Mouse (Mus musculus) kidney, embryonic 16.5 days (tissue): ENCODE results near the gene Rdm1. TPM values are rescaled to one million over a fixed set of nuclear protein-coding genes. Genes with fewer than 3 reads are reported as not detected.
A peak's percentile ranks its signal among the peaks of the same experiment; 100 is the strongest.
"Not testable (repeated sequence)": the region's sequence is repeated elsewhere in the genome, so short reads cannot be mapped to it uniquely, and the experiment has no call there.

ENCODE experiments used
- ATAC-seq: fragments of 200-750 bp; cut with Nextera tagmentation; 2 replicates; pipeline ENCODE4 v1.8.0; 2017; ENCODE audit warnings: moderate TSS enrichment; ENCODE audit not compliant: low FRiP score, low TSS enrichment
- H3K27ac ChIP-seq: fragments of 300-500 bp; sonication (generic); 2 replicates; pipeline ENCODE4 v1.5.1; 2014; ENCODE audit warnings: low read length
- H3K27me3 ChIP-seq: fragments of 300-500 bp; sonication (generic); 2 replicates; pipeline ENCODE4 v1.6.1; 2014; ENCODE audit warnings: low read length, control low read depth, mixed read lengths; ENCODE audit not compliant: insufficient read depth
- H3K36me3 ChIP-seq: fragments of 300-500 bp; sonication (generic); 2 replicates; pipeline ENCODE4 v1.6.1; 2014; ENCODE audit warnings: low read length, control low read depth, mixed read lengths; ENCODE audit not compliant: insufficient read depth
- H3K4me1 ChIP-seq: fragments of 300-500 bp; sonication (generic); 2 replicates; pipeline ENCODE4 v1.6.1; 2014; ENCODE audit warnings: low read length, control low read depth, mixed read lengths; ENCODE audit not compliant: insufficient read depth
- H3K4me2 ChIP-seq: fragments of 300-500 bp; sonication (generic); replicated peaks from 2 replicates; pipeline ENCODE4 v1.6.1; 2014; ENCODE audit warnings: low read depth, low read length
- H3K4me3 ChIP-seq: fragments of 300-500 bp; sonication (generic); 2 replicates; pipeline ENCODE4 v1.5.1; 2014; ENCODE audit warnings: mild to moderate bottlenecking, low read length
- H3K9ac ChIP-seq: fragments of 300-500 bp; sonication (generic); replicated peaks from 2 replicates; pipeline ENCODE4 v1.6.1; 2014; ENCODE audit warnings: low read length
- H3K9me3 ChIP-seq: fragments of 300-500 bp; sonication (generic); 2 replicates; pipeline ENCODE4 v1.6.1; 2016; ENCODE audit warnings: low read length, control low read depth
- WGBS: fragments of 180-500 bp; shearing (Covaris S2); extraction: QIAGEN DNeasy Blood & Tissue Kit; methylation state at CpG from one replicate; pipeline ENCODE4 v1.1.7; 2014; 5-methylcytosine and 5-hydroxymethylcytosine counted together
- polyA plus RNA-seq: library from polyadenylated mRNA; unstranded; fragments of >200 nt; fragmentation: Nextera tagmentation; extraction: Ambion mirVana; gene quantifications from 2 replicates; pipeline ENCODE4 v1.2.1, GENCODE M21; 2015

Rdm1 gene
- polyA plus RNA-seq, 1 experiment from 2014 or later: 43.1 TPM

- Histone ChIP-seq H3K4me3 (no peak overlapping the region), H3K9ac (no peak overlapping the region), H3K9me3 (no peaks in the 10 kb centered on the region), H3K27ac (no peak overlapping the region), H3K4me1 (no peaks in the 10 kb centered on the region), H3K27me3 (no peaks in the 10 kb centered on the region), H3K36me3 (0 out of 2 replicates have a peak, but pooled peaks cover 7% of the 10 kb centered on the region), H3K4me2 (no peak overlapping the region)
- peak; percentile 35; the same call in 1 of the 2 replicates for ATAC-seq
- WGBS: 35% methylated on average over 10 of the region's 10 CpGs
These were observed 8.7 kb downstream of the Rdm1 start for GRCm38 (mm10) chr11:101635660-101636059.

GRCm38 (mm10) chr11:101639761-101640160, 12.8 kb downstream of the Rdm1 start:
- WGBS: 91% methylated on average over 4 of the region's 4 CpGs
- H3K27me3 ChIP-seq: no peaks in the 10 kb centered on the region
- no peak overlapping the region for H3K4me3 ChIP-seq
- no peaks in the 10 kb centered on the region for H3K9me3 ChIP-seq
- no peak for ATAC-seq
- H3K4me1 ChIP-seq: 0 out of 2 replicates have a peak, but pooled peaks cover 6% of the 10 kb centered on the region
- H3K9ac ChIP-seq: no peak overlapping the region
- no peaks in the 10 kb centered on the region for H3K36me3 ChIP-seq
- H3K4me2 ChIP-seq: no peak overlapping the region
- no peak overlapping the region for H3K27ac ChIP-seq

- peak overlapping the region; percentile 78; the same call in 1 of the 2 replicates for H3K27ac ChIP-seq
- H3K4me2 ChIP-seq: peak overlapping the region; percentile 51
- H3K4me1 ChIP-seq, H3K9me3 ChIP-seq, H3K36me3 ChIP-seq, H3K27me3 ChIP-seq: not testable (repeated sequence)
- ATAC-seq: peak; percentile 64
- peak overlapping the region; percentile 63 for H3K9ac ChIP-seq
- WGBS: 4% methylated on average over 48 of the region's 53 CpGs
- H3K4me3 ChIP-seq: peak overlapping the region; percentile 39
These were observed 14.1 kb downstream of the Rdm1 start for GRCm38 (mm10) chr11:101640857-101641709.

GRCm38 (mm10) chr11:101641710-101642642, 15.0 kb downstream of the Rdm1 start:
- not testable (repeated sequence) for H3K9ac ChIP-seq, H3K4me1 ChIP-seq, H3K27me3 ChIP-seq, H3K4me3 ChIP-seq, H3K36me3 ChIP-seq, H3K9me3 ChIP-seq
- peak overlapping the region; percentile 51; the same call in 1 of the 2 replicates for H3K4me2 ChIP-seq
- ATAC-seq: peak; percentile 89
- 4% methylated on average over 13 of the region's 26 CpGs for WGBS
- peak overlapping the region; percentile 78 for H3K27ac ChIP-seq

GRCm38 (mm10) chr11:101642931-101643330, 15.9 kb downstream of the Rdm1 start:
- H3K9ac ChIP-seq: no peak overlapping the region
- 0 out of 2 replicates have a peak, but pooled peaks cover 6% of the 10 kb centered on the region for H3K4me1 ChIP-seq
- no peaks in the 10 kb centered on the region for H3K9me3 ChIP-seq
- WGBS: 57% methylated on average over 5 of the region's 5 CpGs
- H3K27ac ChIP-seq: no peak overlapping the region
- ATAC-seq: no peak
- H3K4me2 ChIP-seq: no peak overlapping the region
- H3K36me3 ChIP-seq: no peaks in the 10 kb centered on the region
- no peak overlapping the region for H3K4me3 ChIP-seq
- no peaks in the 10 kb centered on the region for H3K27me3 ChIP-seq

GRCm38 (mm10) chr11:101644591-101644990, 17.6 kb downstream of the Rdm1 start:
- H3K27ac ChIP-seq: no peak overlapping the region
- H3K4me2 ChIP-seq: no peak overlapping the region
- H3K36me3 ChIP-seq: no peaks in the 10 kb centered on the region
- no peaks in the 10 kb centered on the region for H3K27me3 ChIP-seq
- H3K9me3 ChIP-seq: no peaks in the 10 kb centered on the region
- no peak for ATAC-seq
- 48% methylated on average over 3 of the region's 3 CpGs for WGBS
- 0 out of 2 replicates have a peak, but pooled peaks cover 6% of the 10 kb centered on the region for H3K4me1 ChIP-seq
- H3K4me3 ChIP-seq: no peak overlapping the region
- no peak overlapping the region for H3K9ac ChIP-seq

- H3K9me3 ChIP-seq, ATAC-seq, H3K9ac ChIP-seq, H3K36me3 ChIP-seq, H3K4me1 ChIP-seq, H3K27me3 ChIP-seq, H3K4me2 ChIP-seq, H3K4me3 ChIP-seq: not testable (repeated sequence)
- H3K27ac ChIP-seq: 0 out of 2 replicates have a peak overlapping the region, but pooled peaks have one; percentile 46
- under 1% methylated on average over 4 of the region's 4 CpGs for WGBS
These were observed 18.0 kb downstream of the Rdm1 start for GRCm38 (mm10) chr11:101645043-101645410.

- H3K4me3 ChIP-seq: peak overlapping the region; percentile 35
- not testable (repeated sequence) for H3K27me3 ChIP-seq, H3K36me3 ChIP-seq, H3K9me3 ChIP-seq, H3K4me1 ChIP-seq
- under 1% methylated on average over 43 of the region's 56 CpGs for WGBS
- peak overlapping the region; percentile 90 for H3K27ac ChIP-seq
- peak overlapping the region; percentile 47 for H3K4me2 ChIP-seq
- H3K9ac ChIP-seq: peak overlapping the region; percentile 61
- peak; percentile 87 for ATAC-seq
These were observed 18.7 kb downstream of the Rdm1 start for GRCm38 (mm10) chr11:101645411-101646282.

GRCm38 (mm10) chr11:101646283-101646794, 19.3 kb downstream of the Rdm1 start:
- H3K4me1 ChIP-seq, H3K9me3 ChIP-seq, ATAC-seq, H3K36me3 ChIP-seq, H3K27me3 ChIP-seq: not testable (repeated sequence)
- Histone ChIP-seq H3K4me2 (peak overlapping the region; percentile 47), H3K27ac (peak overlapping the region; percentile 90), H3K9ac (peak overlapping the region; percentile 61), H3K4me3 (peak overlapping the region; percentile 35)
- WGBS: 16% methylated on average over 13 of the region's 16 CpGs
